Mouse (Mus musculus) ES-Bruce4 (cell line): ENCODE results near the gene Serpinf1. TPM values are rescaled to one million over a fixed set of nuclear protein-coding genes. Genes with fewer than 3 reads are reported as not detected.

Source experiments
- H3K27ac ChIP-seq: 2 replicates; pipeline ENCODE4 v1.5.1; 2012; ENCODE audit warnings: low read length, inconsistent platforms; ENCODE audit not compliant: insufficient read depth
- H3K27me3 ChIP-seq: 2 replicates; pipeline ENCODE4 v1.6.1; 2012; ENCODE audit warnings: mild to moderate bottlenecking, low read length, inconsistent platforms; ENCODE audit not compliant: control insufficient read depth, poor library complexity, insufficient read depth, severe bottlenecking
- H3K36me3 ChIP-seq: 2 replicates; pipeline ENCODE4 v1.6.1; 2012; ENCODE audit warnings: inconsistent platforms, mild to moderate bottlenecking, low read length, moderate library complexity; ENCODE audit not compliant: control insufficient read depth, poor library complexity, insufficient read depth, severe bottlenecking
- H3K4me1 ChIP-seq: one replicate; pipeline ENCODE4 v1.8.1; 2011; ENCODE audit warnings: low read length; ENCODE audit not compliant: control insufficient read depth, insufficient read depth
- H3K4me3 ChIP-seq: 2 replicates; pipeline ENCODE4 v1.5.1; 2011; ENCODE audit warnings: low read depth, mild to moderate bottlenecking, low read length
- H3K9ac ChIP-seq: 2 replicates; pipeline ENCODE4 v1.6.1; 2012; ENCODE audit warnings: low read depth, mild to moderate bottlenecking, inconsistent platforms; ENCODE audit not compliant: poor library complexity, severe bottlenecking
- H3K9me3 ChIP-seq: replicated peaks from 2 replicates; pipeline ENCODE4 v1.6.1; 2012; ENCODE audit warnings: mild to moderate bottlenecking, low read length, inconsistent platforms; ENCODE audit not compliant: control insufficient read depth, poor library complexity, insufficient read depth, severe bottlenecking
- CTCF ChIP-seq: IDR thresholded peaks from one replicate; pipeline ENCODE4 v1.8.1; 2011; ENCODE audit warnings: low read depth, low read length
- EP300 ChIP-seq: IDR thresholded peaks from 2 replicates; pipeline ENCODE4 v1.6.1; 2011; ENCODE audit warnings: low read depth, low read length; ENCODE audit not compliant: insufficient read depth
- POLR2A ChIP-seq: IDR thresholded peaks from one replicate; pipeline ENCODE4 v1.8.1; 2011; ENCODE audit warnings: low read length; ENCODE audit not compliant: insufficient read depth
- polyA plus RNA-seq: library from polyadenylated mRNA; stranded (reverse); fragments of >200 nt; gene quantifications from 2 replicates; pipeline ENCODE4 v1.2.4, GENCODE M21; 2011; ENCODE audit warnings: low read depth; ENCODE audit not compliant: missing spikeins, insufficient read depth, insufficient read length

Serpinf1 gene
- polyA plus RNA-seq, 1 experiment, result 4.9 TPM

- Histone ChIP-seq H3K27ac (no peak overlapping the region), H3K4me3 (no peak overlapping the region)
Observed at GRCm38 (mm10) chr11:75443711-75444110, 21.2 kb upstream of the Serpinf1 start.

DNA sequence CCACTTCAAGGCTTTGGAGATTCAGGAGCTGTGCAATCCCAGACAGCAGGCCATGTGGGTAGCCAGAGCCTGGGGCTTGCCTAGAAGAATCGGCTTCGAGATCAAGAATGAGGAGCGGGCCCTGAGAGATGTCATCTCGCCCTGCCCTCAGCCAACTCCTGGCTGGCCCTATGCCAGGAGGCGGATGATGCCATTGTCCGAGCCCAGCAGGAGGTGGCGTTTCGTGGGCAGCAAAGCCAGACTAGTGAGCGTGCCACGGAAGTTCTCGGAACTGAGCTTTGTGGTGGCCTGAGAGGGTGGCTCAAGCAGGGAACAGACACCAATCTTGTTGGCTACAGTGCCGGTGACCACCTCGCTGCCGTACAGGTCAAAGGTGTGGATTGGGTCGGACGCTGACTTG, 19.1 kb upstream of the Serpinf1 start:
- TF ChIP-seq CTCF (no peak), POLR2A (no peak), EP300 (no peak)
- Histone ChIP-seq H3K9ac (no peak overlapping the region), H3K4me3 (no peak overlapping the region), H3K9me3 (no peaks in the 10 kb centered on the region), H3K36me3 (no peaks in the 10 kb centered on the region), H3K4me1 (peaks cover 2% of the 10 kb centered on the region), H3K27ac (no peak overlapping the region), H3K27me3 (no peaks in the 10 kb centered on the region)

More at GRCm38 (mm10) chr11:75443711-75444110, 21.2 kb upstream of the Serpinf1 start:
- Histone ChIP-seq H3K9me3 (no peaks in the 10 kb centered on the region), H3K27me3 (no peaks in the 10 kb centered on the region), H3K4me1 (peaks cover 2% of the 10 kb centered on the region), H3K36me3 (no peaks in the 10 kb centered on the region), H3K9ac (no peak overlapping the region)
- no peak for TF ChIP-seq CTCF
- TF ChIP-seq POLR2A, result no peak
- no peak for TF ChIP-seq EP300

DNA sequence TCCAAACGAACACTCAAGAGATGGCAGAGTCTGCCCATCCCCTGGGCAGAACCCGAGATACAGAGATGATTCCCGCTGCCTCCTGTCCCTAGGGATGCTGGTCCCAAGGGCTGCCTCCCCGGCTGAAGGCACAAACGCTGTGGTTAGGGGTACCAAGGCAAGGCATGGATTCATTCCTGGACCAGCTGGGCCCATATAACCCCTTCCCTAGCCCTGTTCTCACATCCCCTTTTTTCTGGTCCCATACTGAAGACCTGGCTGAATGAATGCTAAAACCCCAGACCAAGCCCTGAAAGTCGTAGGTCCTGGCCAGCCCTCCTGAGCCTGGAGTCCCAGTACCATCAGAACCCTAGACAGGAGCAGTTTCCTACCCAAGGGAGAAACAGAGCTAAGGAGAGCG, 18.5 kb upstream of the Serpinf1 start:
- H3K4me1 ChIP-seq, result peaks cover 2% of the 10 kb centered on the region
- H3K9ac ChIP-seq, result no peak overlapping the region
- no peaks in the 10 kb centered on the region for H3K9me3 ChIP-seq

GRCm38 (mm10) chr11:75439951-75440350, 17.4 kb upstream of the Serpinf1 start:
- no peak overlapping the region for H3K27ac ChIP-seq
- no peaks in the 10 kb centered on the region for H3K27me3 ChIP-seq
- peaks cover 2% of the 10 kb centered on the region for H3K4me1 ChIP-seq
- H3K4me3 ChIP-seq, result no peak overlapping the region
- no peaks in the 10 kb centered on the region for H3K9me3 ChIP-seq
- TF ChIP-seq CTCF, result no peak
- no peak for TF ChIP-seq POLR2A
- no peak for TF ChIP-seq EP300
- no peak overlapping the region for H3K9ac ChIP-seq
- H3K36me3 ChIP-seq, result no peaks in the 10 kb centered on the region

More for the DNA sequence above, 18.5 kb upstream of the Serpinf1 start:
- no peak overlapping the region for H3K27ac ChIP-seq
- H3K27me3 ChIP-seq, result no peaks in the 10 kb centered on the region
- no peak overlapping the region for H3K4me3 ChIP-seq
- H3K36me3 ChIP-seq, result no peaks in the 10 kb centered on the region
- no peak for TF ChIP-seq EP300
- no peak for TF ChIP-seq POLR2A
- TF ChIP-seq CTCF, result no peak

DNA sequence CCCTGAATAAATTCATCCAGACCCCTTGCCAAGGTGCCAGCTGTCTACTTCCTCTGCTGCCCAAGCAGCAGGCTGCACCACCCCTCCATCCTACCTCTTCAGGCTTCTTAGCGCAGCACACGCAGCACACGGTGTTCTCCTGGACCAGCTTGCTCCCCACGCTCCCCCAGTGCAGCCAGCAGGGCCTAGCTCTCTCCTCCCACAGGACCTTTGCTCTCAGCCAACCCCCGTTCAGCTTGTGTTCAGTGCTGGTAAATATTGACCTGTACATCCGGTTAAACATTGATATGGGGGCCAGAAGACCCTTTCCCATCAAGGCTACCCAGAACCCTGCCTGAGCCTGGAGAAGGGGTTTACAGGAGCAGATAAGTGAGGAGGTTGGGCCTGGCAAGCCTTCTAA, 16.9 kb upstream of the Serpinf1 start, which contains the start of gene Serpinf2:
Gene Serpinf2, minus strand, starts transcription at position 229 of the 400 bp plus-strand sequence.
- Histone ChIP-seq H3K9ac (no peak within 1 kb of the TSS), H3K27me3 (no peaks in the 10 kb centered on the region), H3K4me3 (no peak within 1 kb of the TSS), H3K36me3 (no peaks in the 10 kb centered on the region), H3K4me1 (peaks cover 2% of the 10 kb centered on the region), H3K27ac (no peak within 1 kb of the TSS), H3K9me3 (no peaks in the 10 kb centered on the region)
- TF ChIP-seq CTCF (no peak), EP300 (no peak), POLR2A (no peak)

DNA sequence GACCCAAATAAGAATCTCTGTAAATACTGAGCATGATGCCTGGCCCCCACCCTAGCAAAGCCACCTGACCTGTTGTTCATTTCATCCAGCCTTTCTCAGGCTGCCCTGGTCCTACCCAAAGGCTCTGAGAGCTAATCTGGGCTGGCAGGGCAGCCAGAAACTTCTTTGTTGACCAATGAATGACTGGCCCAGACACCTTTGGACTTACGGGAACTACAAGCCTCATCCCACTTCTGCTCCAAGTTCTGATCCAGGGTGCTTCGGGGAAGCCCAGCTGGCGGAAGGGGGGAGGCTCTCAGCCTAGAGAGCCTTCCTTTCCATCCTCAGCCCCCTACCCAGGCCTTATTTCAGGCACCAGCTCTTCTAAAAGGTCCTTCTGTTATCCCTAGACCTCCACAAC, 16.3 kb upstream of the Serpinf1 start:
- Histone ChIP-seq H3K9me3 (no peaks in the 10 kb centered on the region), H3K27ac (no peak overlapping the region), H3K4me3 (no peak overlapping the region), H3K4me1 (peaks cover 1% of the 10 kb centered on the region), H3K9ac (no peak overlapping the region), H3K27me3 (no peaks in the 10 kb centered on the region), H3K36me3 (no peaks in the 10 kb centered on the region)
- TF ChIP-seq EP300 (no peak), CTCF (no peak), POLR2A (no peak)
